Mouse (Mus musculus) embryo, embryonic 10 days (tissue): ENCODE measurements around the gene Proser1.
A peak's percentile ranks its signal among the peaks of the same experiment; 100 is the strongest.

ENCODE experiments used
- DNase-seq: peaks from one replicate; pipeline ENCODE4 v3.0.0-alpha.2; 2015; ENCODE audit warnings: low spot score

The Proser1 gene

DNA sequence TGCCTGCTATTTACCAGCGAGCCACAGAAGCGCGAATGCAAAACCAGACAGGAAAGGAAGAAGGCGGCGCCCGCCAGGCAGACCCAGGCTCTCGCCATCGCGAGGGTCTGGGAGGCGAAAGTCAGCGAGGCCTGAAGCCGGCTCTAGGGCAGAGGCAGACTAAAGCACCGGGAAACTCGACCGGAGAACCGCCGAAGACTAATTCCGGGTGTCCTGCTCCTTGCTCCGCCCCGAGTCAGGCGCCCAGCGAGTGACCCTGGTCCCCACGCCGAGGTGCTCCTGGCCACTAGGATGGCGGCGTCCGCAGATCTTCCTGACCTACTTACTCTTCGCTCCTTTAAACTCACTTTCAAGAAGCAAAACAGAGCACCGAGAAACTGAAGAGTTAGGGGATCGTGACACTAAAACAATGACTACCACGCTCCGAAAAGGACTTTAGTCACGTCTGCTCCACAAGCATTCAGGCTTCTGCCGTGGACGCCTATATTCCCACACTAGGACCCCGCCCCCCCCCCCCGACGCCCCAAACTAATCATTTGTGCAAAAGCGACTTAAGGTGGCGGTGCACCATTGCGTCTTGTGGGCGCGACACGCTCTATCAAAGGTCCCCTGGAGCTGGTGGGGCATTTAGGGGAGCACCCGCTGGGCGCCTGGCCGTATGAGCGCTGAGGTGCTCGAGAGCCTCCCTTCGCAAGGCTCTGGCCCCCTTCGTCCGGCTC lies at the start of gene Proser1, which contains the start of gene Nhlrc3:
Gene Proser1, plus strand, starts transcription at position 621 of the 719 bp plus-strand sequence.
Gene Nhlrc3, minus strand, starts transcription at position 287 of the 719 bp plus-strand sequence.
- DNase-seq, result peak; percentile 95

DNA sequence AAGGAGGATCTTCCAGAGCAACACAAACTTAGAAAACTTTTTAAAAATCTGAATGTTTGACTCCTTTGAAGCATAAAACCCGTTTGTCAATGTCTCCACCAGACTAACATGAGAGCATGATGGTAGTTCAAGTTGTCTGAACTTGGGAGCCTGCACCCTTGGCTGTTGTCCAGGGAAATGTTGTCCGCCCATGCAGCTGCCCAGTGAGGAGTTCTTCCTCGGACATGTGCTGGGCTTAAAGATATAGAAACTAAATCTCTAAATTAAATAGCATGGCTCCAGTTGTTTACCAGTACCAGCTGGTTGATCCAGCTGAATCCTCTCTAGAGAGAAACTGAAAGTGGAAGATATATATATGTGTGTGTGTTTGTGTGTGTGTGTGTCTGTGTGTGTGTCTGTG lies 49.5 kb upstream of the Proser1 start:
- DNase-seq, result no peak

DNA sequence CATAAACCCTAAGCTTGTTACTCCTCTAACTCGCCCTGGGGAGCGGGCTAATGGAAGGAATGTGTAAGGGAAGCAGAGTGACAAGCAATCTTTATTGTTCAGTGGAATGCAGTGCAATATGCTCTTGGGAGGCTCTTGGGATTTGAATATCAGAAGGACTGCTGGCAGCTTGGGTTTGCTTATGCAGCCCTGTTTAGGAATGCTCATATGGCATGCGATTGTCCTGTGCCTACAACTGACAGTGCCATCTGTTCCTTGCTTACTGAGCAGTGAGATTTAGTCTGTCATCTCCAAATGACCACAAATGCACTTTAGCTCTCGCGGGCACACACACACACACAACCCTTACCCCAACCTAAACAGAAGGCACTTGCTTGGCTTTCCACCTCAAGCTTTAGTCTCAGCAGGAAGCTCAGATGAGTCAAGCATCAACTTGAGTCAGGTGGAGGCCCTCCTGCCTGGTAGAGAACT lies 47.4 kb upstream of the Proser1 start:
- peak; percentile 39 for DNase-seq

DNA sequence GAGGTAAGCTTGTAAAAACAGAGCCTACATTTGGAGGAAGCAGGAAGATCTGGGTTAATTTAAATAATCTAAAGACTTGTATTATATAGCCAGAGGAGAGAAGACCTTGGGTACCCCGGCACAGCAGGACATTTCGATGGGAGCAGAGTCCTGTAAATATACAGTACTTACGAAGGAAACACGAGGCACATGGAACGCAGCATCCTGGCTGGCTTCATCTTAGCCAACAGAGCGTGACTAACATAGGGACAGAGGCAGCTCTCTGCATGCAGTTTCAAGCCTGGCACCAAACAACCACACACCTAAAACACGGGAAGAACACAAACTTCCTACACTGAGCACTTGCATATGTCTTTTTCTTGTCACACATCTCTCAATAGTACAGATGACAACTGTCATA lies 45.8 kb upstream of the Proser1 start:
- DNase-seq, result no peak

- DNase-seq, result no peak
Observed at GRCm38 (mm10) chr3:53421656-53422055, 41.8 kb upstream of the Proser1 start.

DNA sequence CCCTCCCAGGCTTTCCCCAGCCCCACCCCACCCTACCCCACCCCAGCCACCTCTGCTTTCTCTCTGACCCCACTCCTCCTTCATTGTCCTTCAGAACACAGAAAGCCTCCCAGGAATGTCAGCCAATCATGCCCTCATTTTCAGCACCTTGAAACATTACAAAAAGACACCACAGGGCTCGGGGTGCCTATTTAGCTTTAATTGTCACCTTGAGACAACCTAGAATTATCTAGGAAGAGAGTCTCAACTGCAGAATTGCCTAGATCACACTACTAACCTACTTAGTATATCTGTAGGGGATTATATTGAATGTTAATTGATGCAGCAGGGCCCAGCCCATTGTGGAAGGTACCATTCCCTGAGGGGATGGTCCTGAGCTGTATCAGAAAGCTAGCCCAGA lies 40.8 kb upstream of the Proser1 start:
- no peak for DNase-seq

GRCm38 (mm10) chr3:53423576-53423975 lies 39.9 kb upstream of the Proser1 start:
- DNase-seq, result no peak

GRCm38 (mm10) chr3:53434610-53435009 lies 28.9 kb upstream of the Proser1 start:
- DNase-seq, result no peak

DNA sequence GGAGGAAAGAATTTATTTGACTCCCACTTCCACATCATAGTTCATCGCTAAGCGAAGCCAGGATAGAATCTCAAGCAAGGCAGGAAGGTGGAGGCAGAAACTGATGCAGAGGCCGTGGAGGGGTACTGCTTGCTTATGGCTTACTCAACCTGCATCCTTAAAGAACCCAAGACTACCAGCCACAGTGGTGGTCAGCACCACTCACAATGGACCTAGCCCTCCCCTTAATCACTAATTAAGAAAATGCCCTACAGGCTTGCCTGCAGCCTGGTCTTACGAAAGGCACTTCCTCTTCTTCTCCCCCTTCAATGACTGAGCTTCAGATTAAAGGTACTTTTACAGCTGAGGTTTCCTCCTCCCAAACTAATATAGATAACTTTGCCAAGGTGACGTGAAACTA lies 26.9 kb upstream of the Proser1 start:
- no peak for DNase-seq

- DNase-seq, result peak; percentile 26
Observed at GRCm38 (mm10) chr3:53445540-53445939, 17.9 kb upstream of the Proser1 start.

GRCm38 (mm10) chr3:53446801-53447200 lies 16.7 kb upstream of the Proser1 start:
- no peak for DNase-seq

GRCm38 (mm10) chr3:53448208-53448607 lies 15.3 kb upstream of the Proser1 start:
- DNase-seq, result peak; percentile 92

GRCm38 (mm10) chr3:53450666-53451065 lies 12.8 kb upstream of the Proser1 start:
- no peak for DNase-seq

DNA sequence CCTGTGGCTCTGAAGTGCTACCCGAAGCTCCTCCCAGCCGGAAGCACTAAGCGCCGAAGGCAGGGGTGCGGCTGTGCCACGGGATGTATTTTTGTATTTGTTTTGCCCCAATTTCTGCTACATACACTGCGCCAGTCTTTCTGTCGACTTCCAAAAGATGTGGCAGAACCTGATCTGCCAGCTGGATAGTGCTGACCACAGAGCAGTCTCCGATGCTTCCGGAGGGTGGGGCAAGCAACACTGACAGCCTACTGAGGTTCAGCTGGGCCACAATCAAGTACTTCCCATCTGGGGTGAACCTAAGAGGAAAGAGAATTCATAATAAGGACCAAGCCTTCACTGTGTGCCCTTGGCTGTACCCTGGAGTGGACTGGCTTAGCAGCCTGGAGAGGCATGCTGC lies 11.1 kb upstream of the Proser1 start:
- DNase-seq, result no peak

DNA sequence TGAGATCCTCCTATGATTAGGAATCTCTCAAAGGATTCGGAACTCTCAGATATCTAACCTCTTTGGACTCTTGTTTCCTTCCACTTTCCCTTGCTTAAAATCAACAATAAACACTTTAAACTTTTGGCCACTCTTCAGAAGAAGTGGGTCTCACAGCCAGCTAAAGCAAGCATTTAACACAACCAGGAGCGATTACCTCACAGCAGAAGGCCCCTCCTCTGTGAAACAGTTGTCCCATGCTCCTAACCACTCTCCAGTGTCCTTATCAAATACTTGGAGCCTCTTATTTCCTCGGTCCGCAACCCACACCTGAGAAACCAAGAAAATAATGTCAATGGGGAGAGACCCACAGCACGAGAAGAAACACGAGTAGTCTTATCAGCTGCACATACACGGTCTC lies 10.1 kb upstream of the Proser1 start:
- DNase-seq, result no peak

DNA sequence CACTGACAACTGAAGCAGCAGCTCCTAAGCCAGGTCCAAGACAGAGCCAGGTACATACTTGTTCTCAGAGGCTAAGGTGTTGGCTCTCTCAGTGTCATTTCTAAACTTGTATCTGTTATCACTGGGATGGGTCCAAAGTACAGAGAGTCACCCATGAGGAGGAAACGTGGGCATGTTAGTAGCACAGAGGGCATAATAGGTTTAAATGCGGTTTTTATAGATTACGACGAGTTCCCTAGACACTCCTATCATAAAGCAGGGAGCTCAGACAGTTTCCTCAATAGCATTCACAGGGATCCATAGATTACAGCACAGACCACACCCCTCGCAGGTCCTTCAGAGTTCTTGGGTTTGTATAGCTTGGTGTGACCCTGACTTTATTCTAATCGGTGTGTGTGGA lies 9.5 kb upstream of the Proser1 start:
- DNase-seq, result no peak

- no peak for DNase-seq
Observed at GRCm38 (mm10) chr3:53454561-53454960, 8.9 kb upstream of the Proser1 start.

- no peak for DNase-seq
Observed at GRCm38 (mm10) chr3:53454984-53455383, 8.5 kb upstream of the Proser1 start.

GRCm38 (mm10) chr3:53457750-53458149 lies 5.7 kb upstream of the Proser1 start:
- DNase-seq, result no peak

GRCm38 (mm10) chr3:53460106-53460505 lies 3.4 kb upstream of the Proser1 start:
- DNase-seq, result no peak

- no peak for DNase-seq
Observed at GRCm38 (mm10) chr3:53462701-53463045, 793 bp upstream of the Proser1 start.

GRCm38 (mm10) chr3:53463765-53464114 lies 274 bp downstream of the Proser1 start:
- no peak for DNase-seq

DNA sequence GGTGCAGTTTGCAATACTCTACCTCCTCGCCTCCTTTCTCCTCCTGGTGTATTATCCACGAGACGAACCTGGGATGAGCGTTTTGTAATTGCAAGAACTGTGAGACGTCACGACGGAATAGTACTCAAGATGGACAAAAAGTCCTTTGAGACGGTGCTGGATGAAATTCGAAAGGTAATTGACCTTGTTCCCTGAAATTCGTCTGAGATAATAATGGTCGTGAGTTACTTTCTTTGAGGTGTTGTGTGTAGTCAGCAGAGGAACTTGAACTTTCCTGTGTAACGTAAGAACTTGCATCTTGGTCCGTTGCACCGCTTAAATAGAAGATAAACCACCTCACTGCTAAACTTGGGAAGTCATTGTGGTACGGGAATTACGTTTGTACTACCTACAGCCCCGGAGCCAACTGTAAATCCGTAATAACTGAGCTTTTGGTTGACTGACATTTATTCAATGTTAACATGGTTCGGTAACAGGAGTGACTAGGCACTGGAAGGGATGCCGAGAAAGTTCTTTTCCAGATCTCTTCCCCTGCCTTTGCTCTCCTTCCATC lies 756 bp downstream of the Proser1 start:
- peak; percentile 35 for DNase-seq

DNA sequence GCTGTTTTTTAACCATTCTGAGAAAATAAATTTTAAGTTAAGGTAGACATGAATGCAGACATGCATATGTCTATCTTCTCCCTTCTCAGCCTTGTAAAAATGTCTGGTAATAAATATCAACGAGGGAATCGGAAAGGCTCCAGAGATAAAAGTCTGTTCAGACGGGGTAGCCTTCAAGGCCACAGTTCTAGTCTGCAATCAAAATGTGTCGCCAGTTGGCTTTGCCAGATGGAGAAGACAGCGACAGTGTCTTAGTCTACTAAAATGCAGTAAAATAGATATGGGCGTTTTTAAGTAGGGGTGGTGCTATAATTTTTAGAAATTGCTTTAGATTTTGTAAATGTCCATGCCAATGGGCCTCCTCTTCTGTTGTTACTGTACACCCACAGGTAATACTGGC lies 1.9 kb downstream of the Proser1 start:
- no peak for DNase-seq
